Mouse (Mus musculus): ENCODE measurements around the gene Procr.
"Not testable (repeated sequence)": the region's sequence is repeated elsewhere in the genome, so short reads cannot be mapped to it uniquely, and the experiment has no call there.

Procr gene

DNA sequence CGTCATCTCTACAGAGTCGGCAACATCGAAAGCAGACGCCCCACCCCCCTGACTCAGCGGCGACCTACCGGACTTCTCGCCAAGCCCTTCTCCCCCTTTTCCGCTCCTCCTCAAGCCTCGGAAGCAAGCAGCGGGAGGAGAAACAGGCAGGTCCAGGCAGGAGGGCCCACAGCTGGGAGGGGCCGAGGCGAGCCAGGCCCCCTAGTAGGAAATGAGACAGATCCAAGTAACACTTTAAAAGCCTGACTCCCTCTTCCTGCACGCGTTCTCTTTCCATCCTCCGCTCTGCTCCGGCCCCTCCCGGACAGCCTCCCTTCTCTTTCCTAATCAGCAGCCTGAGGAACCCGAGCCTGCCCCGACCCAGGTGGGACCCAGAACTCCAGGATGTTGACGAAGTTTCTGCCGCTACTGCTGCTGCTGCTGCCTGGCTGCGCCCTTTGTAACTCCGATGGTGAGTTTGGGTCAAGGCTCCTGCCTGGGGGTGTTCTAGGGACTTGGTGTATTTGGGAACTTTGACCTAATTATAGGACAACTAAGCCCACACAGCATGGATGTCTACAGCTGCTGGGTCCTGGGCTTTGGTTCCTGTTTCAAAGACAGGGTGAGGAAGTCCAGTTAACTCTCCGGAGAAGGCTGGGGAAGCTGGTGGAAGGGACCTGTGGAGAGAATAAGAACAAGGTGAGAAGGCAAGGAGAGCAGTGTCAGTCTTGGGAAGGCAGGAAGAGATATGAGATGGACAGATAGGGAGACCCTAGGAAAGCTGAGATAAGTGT is at the start of gene Procr:
Gene Procr (plus strand): TSS at position 104 of the 773 bp plus-strand sequence.
- DNase-seq (ENCODE audit: low spot score): peak; percentile 46

DNA sequence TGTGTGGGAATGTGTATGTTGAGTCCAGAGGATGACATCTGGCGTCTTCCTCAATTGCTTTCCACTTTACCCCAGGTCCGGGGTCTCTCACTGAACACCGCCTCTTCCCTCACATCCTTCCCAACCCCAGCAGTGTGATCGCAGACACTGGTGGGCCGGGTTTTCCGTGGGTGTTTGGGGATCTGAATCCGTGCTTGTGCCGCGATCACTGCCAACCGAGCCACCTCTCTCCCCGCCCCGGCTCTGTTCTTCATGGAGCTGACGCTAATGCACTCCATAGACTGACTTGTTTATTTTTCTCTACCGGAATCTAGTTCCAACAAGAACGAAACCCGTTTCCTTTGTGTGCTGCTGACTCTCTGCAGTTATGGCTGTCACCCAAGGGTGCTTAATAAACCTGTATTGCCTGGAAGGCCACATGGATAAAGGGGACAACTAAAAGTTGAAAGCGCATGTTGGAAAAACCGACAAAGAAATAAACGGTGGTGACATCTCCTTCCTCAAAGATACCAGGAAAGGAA is 49.5 kb upstream of the Procr start:
- DNase-seq (ENCODE audit: low spot score): no peak

DNA sequence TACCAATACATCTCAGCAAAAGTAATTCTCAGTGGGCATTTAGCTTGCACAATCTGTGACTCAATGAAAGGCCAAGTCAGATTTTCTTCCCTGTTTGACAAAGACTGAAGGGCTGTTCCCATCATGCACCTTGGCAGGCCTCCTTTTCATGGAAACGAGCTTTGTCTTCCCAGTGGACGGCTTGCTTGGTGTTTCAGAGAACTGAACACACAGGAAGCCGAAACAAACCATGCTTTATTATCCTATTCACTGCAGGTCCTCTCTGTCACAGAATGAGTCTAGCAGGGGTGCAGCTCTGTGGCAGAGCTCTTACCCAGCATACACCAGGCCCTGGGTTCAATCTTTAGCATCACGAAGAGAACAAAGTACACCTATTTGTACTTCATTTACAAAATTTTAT is 47.3 kb upstream of the Procr start:
- no peak for DNase-seq (ENCODE audit: low spot score)

DNA sequence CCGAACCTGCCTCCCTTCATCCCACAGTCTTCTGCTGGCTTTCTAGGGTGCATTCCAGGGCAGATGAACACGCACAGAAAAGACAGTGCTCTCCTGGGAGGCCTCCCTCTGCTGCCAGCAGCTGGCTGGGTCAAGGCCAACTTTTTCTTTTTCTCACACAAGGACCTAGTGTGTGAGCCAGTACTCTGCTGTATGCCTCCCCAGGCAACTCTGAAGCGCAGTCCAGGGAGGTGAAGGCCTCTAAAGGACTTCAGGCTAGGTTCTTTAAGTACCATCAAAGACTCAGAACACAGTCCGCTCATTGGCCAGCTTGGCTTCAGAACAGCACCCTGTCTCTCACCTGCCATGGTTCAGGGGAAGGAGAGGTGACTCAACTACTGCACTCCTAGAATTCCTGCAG is 43.7 kb upstream of the Procr start:
- DNase-seq (ENCODE audit: low spot score): peak; percentile 43

DNA sequence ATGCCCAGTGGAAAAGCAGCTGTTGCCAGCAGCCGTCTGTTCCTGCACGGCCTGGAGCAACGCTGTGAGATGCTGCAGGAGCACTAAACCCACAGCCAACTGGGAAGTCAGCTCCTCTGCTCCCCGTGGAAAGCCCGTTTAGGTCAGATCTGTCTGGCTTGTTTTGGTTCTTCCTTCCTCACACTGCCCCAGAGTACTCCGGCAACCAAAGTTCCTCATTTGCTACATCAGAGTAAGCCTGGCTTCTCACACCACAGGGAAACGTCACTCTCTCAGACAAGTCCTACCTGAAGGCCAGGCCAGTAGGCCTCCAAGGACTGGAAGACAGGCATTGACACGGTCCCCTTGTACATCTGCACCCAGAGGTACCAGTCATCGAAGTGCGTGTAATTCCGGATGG is 40.4 kb upstream of the Procr start:
- no peak for DNase-seq (ENCODE audit: low spot score)

GRCm38 (mm10) chr2:155717082-155717990 is 33.6 kb upstream of the Procr start:
- DNase-seq (ENCODE audit: low spot score): no peak

DNA sequence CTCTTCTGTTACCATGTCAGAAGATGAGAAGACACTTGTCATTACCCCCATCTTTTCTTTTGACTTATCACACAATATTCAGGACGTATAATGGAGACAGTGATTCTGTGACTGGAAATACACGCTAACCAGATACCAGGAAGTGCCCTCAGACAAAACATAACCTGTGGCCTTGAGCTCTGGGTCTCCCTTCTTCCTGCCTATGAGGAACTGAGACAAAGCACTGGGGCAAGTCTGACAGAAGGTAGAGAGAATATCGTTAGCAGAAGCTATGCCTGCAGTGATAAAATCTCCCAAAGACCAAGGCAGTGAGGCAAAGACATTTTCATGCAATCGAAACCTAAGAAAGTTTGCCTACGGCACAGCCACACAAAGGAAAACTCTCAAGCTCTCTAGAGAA is 30.3 kb upstream of the Procr start:
- DNase-seq (ENCODE audit: low spot score): no peak

- DNase-seq (ENCODE audit: low spot score): no peak
Observed at GRCm38 (mm10) chr2:155724036-155724435, 26.9 kb upstream of the Procr start.

DNA sequence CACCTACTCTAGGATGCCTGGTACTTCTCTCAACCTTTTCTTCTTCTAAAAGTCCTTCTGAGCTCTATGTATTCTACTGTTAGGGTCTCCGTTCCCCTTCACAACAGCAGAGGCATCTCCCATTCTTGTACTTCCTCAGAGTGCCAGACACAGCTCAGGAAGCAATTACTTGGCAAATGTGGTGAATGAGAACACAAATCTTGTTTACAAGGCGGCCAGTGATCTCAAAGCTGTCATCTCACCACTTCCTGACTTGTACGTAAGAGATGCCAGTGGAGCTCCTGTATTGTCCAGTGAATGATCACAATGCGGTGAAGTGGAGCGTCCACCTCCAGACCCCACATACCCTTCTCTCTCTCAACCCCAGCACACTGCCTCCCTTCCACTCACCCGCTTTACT is 26.4 kb upstream of the Procr start:
- no peak for DNase-seq (ENCODE audit: low spot score)

DNA sequence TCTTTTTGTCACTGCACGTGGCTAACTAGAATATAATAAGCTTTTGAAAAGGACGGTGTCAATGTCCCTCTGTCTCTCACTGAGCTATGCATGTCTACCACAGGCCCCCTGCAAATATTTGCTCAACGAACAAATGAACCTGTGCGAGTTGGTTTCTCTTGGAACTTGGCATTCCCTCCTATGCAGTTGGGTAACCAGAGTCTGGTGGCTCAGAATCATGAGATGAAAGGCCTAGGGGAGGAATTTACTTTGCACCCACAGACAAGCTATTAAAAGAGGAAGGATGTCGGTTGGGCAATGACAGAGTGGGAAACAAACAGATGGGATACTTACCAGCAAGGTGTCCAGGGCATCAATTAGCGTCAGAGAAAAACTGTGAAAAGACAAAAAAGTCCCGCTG is 24.6 kb upstream of the Procr start:
- no peak for DNase-seq (ENCODE audit: low spot score)

DNA sequence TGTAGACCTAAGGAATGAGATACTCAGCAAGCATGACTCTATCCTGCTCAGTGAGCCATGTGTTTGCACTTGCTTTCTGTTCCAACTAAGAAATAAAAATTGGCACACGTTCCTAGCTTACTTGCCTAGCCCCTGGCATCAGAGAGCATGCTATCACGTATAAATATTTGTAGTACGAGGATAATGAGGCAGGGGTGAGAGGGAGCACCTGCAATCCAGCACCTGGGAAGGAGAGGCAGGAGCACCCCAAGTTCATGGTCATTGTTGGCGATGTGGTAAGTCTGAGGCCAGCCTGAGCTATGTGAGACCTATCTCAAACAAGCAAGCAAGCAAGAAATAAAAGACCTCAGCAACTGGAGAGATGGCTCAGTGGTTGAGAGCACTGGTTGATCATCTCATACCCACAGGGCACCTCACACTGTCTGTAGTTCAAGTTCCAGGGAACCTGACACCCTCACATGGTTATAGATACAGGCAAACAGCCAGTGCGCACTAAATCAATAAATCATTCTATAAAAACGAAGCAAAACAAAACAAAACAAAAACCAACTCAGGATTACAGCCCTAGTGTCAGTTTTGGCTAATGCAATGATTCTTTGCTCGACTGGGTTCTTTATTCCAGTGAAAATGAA is 23.0 kb upstream of the Procr start:
- DNase-seq (ENCODE audit: low spot score): no peak

DNA sequence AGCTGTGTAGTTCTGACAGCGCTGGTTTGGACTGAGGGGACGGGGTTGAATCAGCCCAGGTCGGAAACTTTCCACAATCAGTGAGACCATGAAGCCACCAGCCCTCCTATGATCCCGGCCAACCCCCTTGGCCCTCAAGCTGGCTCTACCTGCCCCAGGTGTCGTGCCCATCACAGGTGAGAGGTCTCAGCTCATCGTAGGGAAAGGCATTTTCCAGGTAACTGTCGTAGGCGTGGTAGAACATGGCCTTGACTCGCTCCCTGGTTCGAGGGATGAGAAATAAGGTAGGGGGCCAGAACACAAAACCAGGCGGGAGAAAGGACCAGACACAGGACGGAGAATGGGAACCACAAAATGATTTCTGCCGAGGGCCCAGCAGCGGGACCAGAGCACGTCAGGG is 22.2 kb upstream of the Procr start:
- no peak for DNase-seq (ENCODE audit: low spot score)

GRCm38 (mm10) chr2:155729158-155729645 is 21.7 kb upstream of the Procr start, which contains the start of gene Edem2:
Gene Edem2 (minus strand): TSS chr2:155729475.
- DNase-seq (ENCODE audit: low spot score): peak; percentile 87

GRCm38 (mm10) chr2:155735080-155735479 is 15.8 kb upstream of the Procr start:
- DNase-seq (ENCODE audit: low spot score): no peak

DNA sequence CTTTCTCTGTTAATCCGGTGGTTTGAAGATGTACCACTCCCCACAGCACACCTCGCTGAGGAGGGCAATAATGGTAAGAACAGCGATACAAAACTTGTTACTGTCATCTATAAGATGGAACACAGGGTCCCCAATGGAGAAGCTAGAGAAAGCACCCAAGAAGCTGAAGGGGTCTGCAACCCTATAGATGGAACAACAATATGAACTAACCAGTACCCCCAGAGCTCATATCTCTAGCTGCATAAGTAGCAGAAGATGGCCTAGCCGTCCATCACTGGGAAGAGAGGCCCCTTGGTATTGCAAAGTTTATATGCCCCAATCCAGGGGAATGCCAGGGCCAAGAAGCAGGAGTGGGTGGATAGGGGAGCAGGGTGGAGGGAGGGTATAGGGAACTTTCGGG is 15.2 kb upstream of the Procr start, which contains the start of gene Gm17581:
Gene Gm17581 (minus strand): TSS at position 101 of the 400 bp plus-strand sequence.
- DNase-seq (ENCODE audit: low spot score): not testable (repeated sequence)

DNA sequence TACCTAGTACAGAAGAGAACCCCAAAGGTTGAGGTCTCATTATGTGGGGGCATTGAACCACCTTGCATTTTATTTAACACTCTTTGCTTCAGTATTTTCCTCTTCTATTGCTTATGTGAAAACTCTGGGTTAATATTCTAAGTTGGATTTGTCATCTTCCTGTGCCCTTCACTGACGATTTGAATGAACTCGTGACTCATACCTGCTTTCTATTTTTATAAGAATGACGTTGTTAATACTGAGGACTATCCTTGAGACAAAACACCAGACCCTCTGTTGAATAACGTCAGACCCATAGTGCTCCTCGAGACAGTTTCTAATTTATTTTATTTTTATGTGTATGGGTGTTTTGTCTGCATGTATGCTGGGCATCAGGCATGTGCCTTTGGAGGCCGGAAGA is 14.0 kb upstream of the Procr start:
- no peak for DNase-seq (ENCODE audit: low spot score)

DNA sequence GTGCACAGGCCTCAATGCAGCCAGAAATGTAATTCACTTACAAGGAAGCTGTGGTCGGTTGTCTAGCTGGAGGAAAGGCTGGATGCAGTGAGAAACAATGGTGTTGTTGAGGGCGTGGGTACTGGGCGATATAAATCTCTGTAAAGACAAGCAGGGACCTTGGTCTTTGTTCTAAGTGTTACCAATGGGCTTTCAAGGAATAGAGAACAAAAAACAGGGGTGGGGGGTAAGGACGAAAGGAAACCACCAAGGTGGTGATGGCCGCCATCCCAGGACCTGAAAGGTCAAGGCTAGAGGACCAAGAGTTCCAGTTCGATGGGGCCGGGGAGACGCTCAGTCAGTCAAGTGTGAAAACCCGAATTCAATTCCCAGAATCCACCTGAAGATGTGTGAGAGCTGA is 13.1 kb upstream of the Procr start:
- no peak for DNase-seq (ENCODE audit: low spot score)

GRCm38 (mm10) chr2:155742211-155742610 is 8.7 kb upstream of the Procr start:
- DNase-seq (ENCODE audit: low spot score): no peak

- peak; percentile 51 for DNase-seq (ENCODE audit: low spot score)
Observed at GRCm38 (mm10) chr2:155742931-155743337, 8.0 kb upstream of the Procr start.

DNA sequence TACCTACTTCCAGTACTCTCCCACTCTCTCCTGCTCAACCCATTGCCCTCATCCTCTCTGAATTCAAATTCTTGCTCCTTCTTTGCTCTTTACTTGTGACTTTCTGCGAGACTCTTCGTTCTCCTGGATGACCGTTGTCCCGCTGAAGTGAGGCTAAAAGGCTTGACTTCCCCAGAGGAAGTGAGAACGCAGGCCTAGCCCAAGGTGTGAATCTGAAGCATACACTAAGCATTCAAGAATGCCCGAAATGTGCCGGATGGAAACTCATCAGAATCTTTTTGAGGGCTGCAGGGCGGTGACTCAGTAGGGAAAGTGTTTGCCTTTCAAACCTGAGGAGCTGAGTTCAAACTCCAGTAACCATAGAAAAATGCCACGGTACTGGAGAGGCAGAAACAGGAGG is 7.6 kb upstream of the Procr start:
- DNase-seq (ENCODE audit: low spot score): no peak

DNA sequence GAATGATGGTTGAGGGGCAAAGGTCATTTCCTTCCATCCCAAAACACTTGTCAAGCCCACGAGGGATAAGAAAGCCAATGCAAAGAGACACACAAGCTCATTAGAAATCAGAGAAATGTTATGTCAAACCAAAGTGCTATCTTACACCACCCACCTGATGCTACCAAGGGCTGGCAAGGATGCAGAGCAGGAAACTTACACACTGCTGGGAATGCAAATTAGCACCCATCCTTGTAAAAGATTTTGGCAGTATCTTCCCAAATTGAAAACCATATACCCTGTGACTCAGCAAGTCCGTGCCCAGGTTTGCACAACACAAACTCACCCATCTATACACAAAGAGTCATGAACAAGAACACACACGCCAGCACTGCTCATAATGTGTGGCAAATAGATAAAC is 5.4 kb upstream of the Procr start:
- DNase-seq (ENCODE audit: low spot score): no peak

- no peak for DNase-seq (ENCODE audit: low spot score)
Observed at GRCm38 (mm10) chr2:155749394-155749793, 1.5 kb upstream of the Procr start.

All from ovary, postnatal 36 days (tissue).